Mouse (Mus musculus) cerebellum, adult 11-12 months (tissue): ENCODE data around the gene Cbl.
"Not testable (repeated sequence)": the region's sequence is repeated elsewhere in the genome, so short reads cannot be mapped to it uniquely, and the experiment has no call there.

Experiments
- DNase-seq: peaks from one replicate; pipeline ENCODE4 v3.0.0; 2022

The Cbl gene

GRCm38 (mm10) chr9:44129633-44130032 is 104.2 kb downstream of the Cbl start:
- no peak for DNase-seq

DNA sequence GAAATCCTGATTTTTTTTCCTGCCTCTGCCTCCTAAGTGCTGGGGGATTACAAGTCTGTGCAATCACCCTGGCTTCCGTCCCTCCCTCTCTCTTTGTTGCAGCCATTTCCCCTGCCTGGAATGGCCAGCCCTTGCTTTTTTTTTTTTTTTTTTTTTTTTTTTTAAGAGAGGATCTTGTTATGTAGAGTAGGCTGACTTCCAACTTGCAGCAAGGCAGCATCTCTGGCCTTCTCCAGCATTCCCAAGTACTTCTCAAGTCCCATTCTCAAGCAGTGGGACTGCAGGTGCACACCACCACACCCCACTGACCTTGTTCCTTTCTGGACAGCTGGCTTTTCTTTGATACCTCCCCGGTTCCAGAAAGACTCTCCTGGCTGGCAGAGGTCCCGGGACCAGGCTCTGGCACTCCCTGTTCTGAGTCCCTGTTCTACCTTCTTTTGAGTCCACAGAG is 106.5 kb downstream of the Cbl start:
- peak; percentile 35 for DNase-seq

- peak; percentile 11 for DNase-seq
Measured at GRCm38 (mm10) chr9:44126746-44127145, 107.1 kb downstream of the Cbl start.

DNA sequence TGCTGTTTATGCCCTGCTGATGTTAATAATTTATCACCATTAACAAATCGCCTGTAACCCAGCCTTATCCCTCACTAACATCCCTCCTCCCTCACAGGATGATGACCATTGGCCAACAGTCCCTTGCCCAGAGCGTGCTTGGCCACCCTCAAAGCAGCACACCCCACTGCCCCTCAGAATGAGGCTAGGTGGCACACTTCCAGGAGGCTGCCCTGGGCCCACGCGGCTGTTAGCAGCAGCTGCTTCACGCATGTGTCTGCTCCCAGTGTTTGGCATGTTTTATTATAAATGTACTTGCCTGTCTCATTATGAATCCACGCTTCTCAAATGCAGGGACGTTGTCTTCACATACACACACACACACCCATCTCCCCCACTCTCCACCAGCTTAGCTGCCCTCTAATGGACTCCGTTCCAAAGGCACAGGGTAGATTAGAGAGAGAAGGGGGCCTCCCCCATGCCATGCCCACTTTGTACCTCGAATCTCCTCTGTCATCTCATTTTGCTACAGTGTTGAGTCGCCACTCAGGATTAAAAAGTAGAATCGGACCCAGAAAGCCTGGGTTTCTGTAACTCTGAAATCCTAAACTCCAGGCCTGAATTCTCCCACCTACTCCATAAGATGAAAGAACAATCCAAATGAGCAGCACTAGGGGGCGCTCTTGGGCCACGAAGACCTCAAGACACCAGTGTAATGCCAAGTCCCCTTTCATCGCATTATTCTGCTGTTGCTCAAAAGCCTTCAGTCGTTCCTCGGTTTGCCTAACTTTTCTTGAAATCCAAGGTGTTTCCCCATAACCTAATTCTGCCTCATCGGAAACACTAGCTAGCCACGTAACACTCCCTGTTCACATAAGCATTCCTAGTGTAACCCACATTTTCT is 108.1 kb downstream of the Cbl start:
- peak; percentile 81 for DNase-seq

DNA sequence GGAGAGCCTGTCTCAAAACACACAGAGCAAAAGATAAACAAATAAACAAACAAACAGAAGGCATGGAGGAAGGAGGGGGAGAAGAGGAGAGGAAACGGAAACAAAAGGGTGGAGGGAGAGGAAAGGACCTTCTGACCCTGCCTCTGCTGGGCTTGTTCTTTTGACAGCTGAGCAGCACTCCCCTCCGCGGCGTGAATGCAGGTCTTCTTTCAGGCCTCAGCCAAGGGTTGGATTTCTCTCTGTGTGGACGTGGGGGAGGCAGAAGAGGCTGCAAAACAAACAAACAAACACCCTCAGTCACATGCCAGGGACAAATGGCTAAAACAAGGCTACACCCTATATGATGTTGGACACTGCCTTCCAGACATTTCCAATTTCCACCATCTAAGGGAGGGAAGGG is 108.8 kb downstream of the Cbl start:
- DNase-seq, result peak; percentile 11

DNA sequence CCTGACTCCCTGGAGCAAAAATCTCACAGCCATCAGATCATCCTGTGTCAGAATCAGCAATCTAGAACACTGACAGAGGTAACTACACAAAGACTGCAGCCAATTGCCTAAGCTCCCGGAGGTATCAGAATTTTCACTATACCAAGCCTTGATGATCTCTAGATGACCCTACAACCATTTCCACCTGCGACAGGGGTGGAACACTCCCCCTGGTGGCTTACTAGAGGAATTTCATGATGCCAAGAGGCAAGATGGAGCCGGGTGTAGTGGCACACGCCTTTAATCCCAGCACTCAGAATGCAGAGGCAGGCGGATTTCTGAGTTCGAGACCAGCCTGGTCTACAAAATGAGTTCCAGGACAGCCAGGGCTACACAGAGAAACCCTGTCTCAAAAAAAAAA is 109.5 kb downstream of the Cbl start:
- DNase-seq, result peak; percentile 36

DNA sequence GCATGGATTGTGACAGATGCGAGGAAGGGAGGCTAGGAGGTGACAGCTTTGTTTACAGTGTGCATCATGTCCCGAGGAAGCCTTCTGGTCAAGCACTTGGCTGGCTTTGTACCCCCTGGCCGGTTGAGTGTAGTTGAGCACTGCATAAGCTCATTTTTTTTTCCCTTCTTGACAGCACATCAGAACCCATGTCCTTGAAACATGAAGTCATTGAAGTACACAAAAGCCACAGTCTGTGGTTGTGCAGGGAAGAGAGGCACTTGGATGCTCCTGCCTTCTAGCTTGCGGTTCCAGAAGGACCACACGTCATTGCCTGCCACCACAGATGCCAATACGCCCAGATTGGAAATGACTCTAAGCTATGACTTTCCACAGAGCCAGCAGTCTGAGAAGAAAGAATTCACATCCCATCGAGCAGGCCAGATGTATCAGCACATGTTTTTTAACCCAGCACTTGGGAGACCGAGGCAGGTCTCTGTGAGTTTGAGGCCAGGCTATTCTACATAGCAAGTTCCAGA is 113.8 kb downstream of the Cbl start:
- DNase-seq, result no peak

DNA sequence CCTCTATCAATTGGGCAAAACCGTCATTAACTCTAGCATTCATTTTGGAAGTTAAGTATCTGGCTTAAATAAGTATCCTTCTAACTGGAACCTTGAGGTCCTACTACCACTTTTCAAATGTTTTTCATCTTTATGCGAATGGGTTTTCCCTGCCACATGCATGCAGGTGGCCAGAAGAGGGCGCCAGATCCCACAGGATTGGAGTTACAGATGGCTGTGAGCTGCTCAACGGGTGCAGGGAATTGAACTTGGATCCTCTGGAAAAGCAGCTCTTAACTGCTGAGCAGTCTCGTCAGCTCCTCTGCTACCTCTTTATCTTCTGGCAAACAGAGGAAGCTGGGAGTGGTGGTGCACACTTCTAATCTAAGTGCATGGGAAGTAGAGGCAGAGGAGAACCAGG is 114.8 kb downstream of the Cbl start:
- no peak for DNase-seq

DNA sequence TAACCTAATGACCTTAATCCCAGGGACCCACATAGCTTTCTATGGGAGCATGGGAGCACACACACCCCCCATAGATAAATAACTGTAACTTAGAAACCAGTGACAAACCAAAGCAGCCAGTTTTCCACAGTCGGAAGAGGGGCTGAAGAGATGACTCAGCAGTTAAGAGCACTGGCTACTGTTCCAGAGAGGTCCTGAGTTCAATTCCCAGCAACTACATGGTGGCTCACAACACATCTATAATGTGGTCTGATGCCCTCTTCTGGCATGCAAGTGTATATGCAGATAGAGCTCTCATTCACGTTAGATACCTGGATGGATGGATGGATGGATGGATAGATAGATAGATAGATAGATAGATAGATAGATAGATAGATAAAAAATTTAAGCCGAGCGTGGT is 117.7 kb downstream of the Cbl start:
- DNase-seq, result no peak

- no peak for DNase-seq
Measured at GRCm38 (mm10) chr9:44115599-44115998, 118.2 kb downstream of the Cbl start.

DNA sequence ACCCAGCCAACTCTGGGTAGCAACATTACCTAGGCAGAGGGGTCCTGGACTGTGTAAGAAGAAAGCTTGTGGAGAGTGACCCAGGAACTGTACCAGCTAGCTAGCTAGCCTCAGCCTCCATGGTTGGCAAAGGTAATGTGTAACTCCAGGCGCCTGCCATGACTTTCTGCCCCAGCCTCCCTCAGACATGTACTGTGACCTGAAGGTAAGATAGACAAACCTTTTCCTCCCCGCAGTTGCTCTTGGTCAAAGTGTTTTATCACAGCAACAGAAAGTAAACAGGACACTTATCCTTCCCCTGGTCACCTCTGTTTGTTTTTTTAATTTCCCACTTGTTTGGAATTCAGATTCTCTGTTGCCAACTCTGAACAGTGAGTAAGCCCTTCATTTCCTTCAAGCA is 119.4 kb downstream of the Cbl start:
- no peak for DNase-seq

GRCm38 (mm10) chr9:44113105-44113789 is 120.6 kb downstream of the Cbl start, which contains the start of the genes Gm49380 and Rnf26:
Gm49380 (minus strand) TSS chr9:44113500.
Rnf26 (minus strand) TSS chr9:44113517.
- peak; percentile 97 for DNase-seq

DNA sequence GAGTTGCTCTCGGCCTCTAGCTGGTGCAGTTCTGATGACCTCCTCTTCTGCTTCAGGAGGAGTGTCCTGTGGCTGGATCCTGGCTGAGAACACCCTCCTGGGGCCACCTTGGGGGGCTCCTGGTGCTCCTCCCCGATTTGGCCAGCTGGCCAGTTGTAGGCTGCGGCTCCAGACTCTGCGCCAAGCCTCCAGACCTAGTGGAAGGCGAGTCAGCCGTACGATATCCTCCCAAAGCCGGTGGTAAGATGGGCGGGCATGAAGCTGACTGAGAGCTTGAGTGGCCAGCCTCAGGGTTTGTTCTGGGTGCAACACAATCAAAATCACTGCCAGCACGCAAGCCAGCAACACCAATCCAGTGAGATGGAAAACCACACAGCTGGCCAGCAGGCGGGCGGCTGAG is 121.9 kb downstream of the Cbl start:
- DNase-seq, result not testable (repeated sequence)

DNA sequence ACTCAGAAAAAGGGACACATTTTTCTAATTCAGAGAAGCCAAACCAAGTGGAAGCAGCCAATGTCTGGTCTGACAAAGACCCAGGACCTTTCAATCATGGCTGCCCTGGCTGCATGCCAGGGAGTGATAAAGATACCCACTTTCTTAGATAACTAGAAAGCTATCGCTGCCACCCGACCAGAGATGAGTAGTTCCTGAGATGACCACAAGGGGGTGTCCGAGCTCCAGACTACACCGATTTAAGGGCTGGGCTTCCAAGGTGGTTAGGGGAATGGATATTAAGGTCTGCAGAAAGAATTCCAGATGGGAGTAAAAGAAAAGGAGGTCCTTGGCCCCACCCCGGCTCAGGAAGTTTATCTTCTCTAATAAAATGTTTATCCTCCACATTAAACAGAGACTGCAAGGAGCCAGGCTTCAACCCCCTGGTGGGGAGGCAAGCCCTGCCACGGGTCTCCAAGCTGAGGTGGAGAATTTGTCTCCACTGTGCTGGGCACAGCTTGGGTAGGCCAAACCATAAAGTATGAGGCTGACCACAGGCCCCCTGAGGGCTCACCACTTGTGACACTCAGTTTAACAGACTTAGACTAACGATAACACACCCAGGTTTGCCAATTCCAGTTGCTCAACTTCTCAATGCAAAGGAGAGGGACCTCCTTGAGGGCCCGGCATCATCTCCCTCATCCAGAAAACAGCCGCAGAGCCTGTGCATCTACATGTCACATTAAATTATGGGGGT is 124.3 kb downstream of the Cbl start:
- peak; percentile 78 for DNase-seq

DNA sequence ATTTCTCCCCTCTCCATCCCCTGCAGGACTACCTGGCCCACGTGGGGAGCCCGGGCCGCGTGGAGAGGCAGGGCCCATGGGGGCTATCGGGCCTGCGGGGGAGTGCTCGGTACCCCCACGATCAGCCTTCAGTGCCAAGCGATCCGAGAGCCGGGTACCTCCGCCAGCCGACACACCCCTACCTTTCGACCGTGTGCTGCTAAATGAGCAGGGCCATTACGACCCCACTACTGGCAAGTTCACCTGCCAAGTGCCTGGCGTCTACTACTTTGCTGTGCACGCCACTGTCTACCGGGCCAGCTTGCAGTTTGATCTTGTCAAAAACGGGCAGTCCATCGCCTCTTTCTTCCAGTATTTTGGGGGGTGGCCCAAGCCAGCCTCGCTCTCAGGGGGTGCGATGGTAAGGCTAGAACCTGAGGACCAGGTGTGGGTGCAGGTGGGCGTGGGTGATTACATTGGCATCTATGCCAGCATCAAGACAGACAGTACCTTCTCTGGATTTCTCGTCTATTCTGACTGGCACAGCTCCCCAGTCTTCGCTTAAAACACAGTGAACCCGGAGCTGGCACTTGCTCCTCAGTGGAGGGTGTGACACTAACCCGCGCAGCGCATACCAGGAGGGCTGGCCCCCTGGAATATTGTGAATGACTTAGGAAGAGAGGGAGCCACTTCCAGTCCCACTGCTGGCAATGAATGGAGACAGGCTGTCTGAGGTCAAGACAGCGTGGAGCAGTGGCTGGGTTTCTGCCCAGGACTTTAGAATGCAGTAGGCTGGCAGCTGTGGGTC is 125.4 kb downstream of the Cbl start:
- no peak for DNase-seq

DNA sequence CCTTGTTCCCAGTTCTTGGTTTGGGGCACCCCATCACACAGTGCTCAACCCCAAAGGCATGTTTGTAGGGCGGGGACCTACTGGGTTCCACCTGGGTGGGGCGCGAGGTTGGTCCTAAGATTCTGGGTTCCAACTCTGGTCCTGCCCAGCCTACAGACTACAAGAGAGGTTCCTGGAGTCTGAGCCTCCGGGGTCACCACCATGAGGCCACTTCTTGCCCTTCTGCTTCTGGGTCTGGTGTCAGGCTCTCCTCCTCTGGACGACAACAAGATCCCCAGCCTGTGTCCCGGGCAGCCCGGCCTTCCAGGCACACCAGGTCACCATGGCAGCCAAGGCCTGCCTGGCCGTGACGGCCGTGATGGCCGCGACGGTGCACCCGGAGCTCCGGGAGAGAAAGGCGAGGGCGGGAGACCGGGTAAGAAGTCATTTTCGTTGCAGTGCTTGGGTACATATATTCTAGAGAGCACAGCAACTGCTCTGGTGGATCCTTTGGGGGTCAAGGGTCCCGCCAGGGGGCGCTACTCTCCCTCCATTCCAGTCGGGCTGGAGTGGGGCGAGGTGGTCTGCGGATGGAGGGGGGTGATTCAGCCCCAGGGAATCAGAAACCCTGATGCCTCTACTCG is 126.2 kb downstream of the Cbl start:
- peak; percentile 55 for DNase-seq

GRCm38 (mm10) chr9:44107110-44107509 is 126.7 kb downstream of the Cbl start, which contains the start of gene C1qtnf5:
C1qtnf5 (plus strand) TSS chr9:44107245.
- peak; percentile 76 for DNase-seq

DNA sequence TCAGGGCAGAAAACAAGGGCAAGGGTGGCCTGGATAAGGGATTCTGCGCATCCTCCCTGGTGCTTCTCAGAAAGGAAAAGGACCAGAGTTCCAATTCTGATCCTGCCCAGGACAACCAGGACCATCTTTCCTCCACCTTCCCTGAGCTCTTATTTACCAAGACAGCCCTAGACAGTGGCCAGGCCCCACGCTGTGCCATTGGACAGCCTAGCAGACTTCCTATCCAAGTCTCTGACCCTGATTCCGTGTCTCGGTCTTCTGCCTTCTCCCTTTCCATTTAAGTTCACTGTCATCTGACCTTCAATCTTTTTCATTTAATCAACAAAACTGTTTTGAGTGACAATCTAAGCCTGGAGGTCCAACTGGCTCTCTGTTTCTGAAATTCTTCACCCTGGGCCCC is 127.3 kb downstream of the Cbl start:
- DNase-seq, result no peak

DNA sequence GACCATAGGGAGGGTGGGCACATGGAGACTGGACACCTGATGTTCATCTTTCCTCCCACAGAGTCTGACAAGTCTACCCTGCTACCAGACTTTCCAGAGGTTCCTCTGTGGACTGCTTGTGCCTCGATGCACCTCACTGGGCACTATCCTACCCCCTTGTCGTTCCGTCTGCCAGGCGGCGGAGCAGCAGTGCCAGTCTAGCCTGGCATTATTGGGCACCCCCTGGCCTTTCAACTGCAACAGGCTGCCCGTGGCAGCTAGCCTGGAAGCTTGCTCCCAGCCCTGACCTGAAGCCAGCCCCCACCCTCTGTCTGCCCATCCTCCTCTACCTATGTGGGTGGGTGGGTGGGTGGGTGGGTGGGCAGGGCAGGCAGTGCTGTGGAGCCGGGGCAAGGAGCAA is 127.7 kb downstream of the Cbl start:
- no peak for DNase-seq

DNA sequence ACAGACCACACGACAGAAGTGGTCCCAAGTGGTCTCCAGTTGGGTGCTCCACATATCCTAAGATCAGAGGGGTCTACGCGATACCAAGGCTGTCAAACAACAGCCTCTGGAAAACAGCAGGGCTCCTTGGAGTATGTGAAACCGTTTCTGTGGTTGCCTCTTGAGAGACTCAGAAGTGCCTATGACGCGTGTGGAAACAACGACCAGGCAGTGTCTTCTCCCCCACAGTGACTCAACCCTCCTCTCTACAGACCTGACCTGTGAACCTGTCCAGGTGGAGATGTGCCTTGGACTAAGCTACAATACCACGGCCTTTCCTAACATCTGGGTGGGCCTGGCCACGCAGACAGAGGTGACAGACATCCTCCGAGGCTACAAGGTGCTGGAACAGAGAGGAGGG is 128.1 kb downstream of the Cbl start:
- DNase-seq, result no peak

GRCm38 (mm10) chr9:44104881-44105280 is 129.0 kb downstream of the Cbl start:
- DNase-seq, result no peak

DNA sequence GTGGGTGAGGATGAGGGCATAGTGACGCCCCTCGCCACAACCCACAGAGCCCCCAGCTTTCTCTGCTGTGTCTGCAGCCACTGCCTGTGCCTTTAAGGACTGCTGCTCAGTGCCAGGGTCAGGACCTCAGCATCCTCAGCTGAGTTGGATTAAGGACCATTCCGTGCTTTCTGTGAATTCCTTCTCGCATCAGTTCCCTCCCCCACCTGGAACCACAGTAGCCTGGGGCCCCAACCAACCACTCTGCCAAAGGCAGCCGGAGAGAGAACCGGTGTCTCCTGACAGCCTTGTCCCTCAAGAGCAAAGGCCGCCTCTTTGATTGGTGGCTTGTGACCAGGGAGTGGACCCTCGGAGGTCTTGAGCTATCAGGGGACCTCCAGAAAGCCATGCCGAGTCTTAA is 132.4 kb downstream of the Cbl start, which contains the start of gene Mfrp:
Gene Mfrp (plus strand): TSS at position 240 of the 400 bp plus-strand sequence.
- no peak for DNase-seq
